Mouse (Mus musculus) erythroblast, adult 5-6 weeks (primary cell): Measurements from ENCODE around the gene Cenph. TPM values are rescaled to one million over a fixed set of nuclear protein-coding genes. Genes with fewer than 3 reads are reported as not detected.
"Not testable (repeated sequence)": the region's sequence is repeated elsewhere in the genome, so short reads cannot be mapped to it uniquely, and the experiment has no call there.

Experiments
- ATAC-seq: replicated peaks from 2 replicates; pipeline ENCODE4 v1.8.0; 2016; ENCODE audit warnings: moderate number of reproducible peaks, mild to moderate bottlenecking, moderate TSS enrichment, inconsistent platforms; ENCODE audit not compliant: poor library complexity, low FRiP score, severe bottlenecking
- total RNA-seq, 2 experiments: library from RNA; stranded (forward) in 1 of 2; stranded (reverse) in 1 of 2; fragments of 150-400 nt in 1 of 2; fragments of 200-764, 138-1000 nt in 1 of 2; gene quantifications; 2 replicates each; pipeline versions ENCODE4 v1.2.3 to v1.2.4; 2015 to 2017; ENCODE audit warnings: low replicate concordance in 2 of 2

Cenph gene
- 29.9 and 45.5 TPM in 2 replicates for total RNA-seq (2015; ENCODE audit: low replicate concordance)
- 19.2 and 24.7 TPM in 2 replicates for total RNA-seq (2017; ENCODE audit: low replicate concordance)

GRCm38 (mm10) chr13:100775252-100776055, at the start of gene Cenph:
Cenph (minus strand) TSS chr13:100775899.
- peak; percentile 95 for ATAC-seq

DNA sequence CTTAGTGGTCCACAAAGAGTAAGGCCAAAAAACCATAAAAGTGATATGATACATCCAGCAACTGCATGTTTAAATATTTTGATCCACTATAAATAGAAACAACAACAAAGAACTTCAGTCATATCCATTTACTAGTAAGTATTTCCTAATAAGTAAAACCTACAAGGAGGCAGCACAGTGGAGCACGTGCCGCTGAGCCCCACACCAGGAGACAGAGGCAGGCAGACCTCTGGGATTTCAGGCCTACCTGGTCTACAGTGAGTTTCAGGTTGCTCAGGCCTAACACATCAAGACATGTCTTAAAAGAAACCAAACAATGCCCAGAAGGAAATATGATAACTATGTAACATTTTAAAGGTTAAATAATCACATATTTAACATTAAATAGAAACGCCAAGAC, 49.2 kb upstream of the Cenph start:
- no peak for ATAC-seq

GRCm38 (mm10) chr13:100824306-100824705, 48.6 kb upstream of the Cenph start:
- ATAC-seq = no peak

DNA sequence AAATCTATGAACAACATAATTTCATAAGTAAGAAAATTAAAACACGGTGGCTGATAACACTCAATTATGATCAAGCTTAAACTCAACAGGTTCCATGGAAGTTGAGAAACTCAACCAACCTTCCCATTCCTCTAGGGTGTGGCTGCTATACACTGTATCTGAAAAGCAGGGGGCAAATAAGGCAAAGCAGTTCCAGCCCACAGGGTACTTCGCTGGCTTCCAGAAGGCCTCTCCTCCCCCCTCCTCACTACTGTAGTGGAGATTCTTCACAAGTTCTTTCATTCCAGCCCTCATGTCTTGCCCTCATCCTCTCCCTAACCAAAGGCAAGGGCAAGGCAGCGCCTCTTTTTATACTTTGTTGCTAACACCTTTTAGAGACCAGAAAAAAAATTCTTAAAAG, 48.2 kb upstream of the Cenph start:
- no peak for ATAC-seq

- ATAC-seq = no peak
Measured at GRCm38 (mm10) chr13:100814451-100814850, 38.8 kb upstream of the Cenph start.

DNA sequence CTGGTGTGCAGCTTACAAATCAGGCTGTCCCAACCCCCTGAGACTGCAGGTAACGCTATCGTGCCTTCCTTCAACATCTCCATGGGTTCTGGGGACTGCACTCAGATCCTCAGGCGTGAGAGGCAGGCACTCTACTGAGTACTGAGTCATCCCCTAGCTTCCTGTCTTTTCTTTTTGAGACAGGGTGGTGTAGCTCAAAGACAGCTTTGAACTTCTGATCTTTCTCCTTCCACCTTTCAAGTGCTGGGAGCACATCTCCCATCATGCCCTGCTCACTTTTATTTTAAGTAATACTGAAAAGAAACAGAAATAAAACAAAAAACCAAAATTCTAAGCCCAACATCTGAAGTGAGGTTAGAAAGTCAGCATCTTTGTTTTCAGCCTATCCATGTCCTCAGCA, 30.1 kb upstream of the Cenph start:
- ATAC-seq = no peak

DNA sequence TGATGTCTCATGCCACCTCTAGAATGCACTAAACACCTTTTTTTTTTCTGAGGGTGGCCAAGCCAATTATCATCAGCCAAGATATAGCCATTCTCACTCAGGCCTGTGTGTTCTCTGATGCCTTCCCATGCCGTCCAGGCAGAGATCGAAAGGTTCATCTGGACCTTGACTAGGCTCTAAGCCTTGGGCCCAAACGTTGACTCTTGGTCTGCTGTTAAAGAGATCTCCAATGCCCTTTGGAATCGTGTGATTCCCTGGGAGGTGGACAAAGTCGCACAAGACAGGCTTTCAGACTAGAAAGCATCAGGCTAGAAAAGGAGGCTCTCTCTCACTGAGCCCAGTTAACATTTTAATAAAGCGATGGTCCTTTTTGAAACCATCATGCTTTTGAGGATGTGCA, 21.5 kb upstream of the Cenph start:
- ATAC-seq = no peak

DNA sequence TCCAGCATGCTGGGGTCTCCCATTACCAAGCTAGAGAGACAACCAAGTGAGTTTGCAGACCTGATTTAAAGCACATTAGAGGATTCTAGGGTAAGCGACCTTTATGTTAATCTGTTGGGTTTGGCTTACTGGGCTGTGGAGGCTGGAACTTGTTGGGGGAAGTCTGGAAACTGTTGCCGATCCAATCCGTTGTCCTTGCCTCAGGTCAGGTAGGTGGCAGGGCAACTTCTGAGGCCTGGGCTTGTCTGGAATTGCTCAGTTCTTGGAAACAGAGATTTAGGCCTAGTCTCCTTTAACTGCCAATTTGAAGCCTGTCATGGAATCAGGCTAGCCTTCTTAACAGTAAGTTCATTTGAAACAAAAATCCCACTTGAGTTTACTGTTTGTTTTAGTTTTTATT, 13.4 kb upstream of the Cenph start:
- ATAC-seq = no peak

GRCm38 (mm10) chr13:100788057-100788456, 12.4 kb upstream of the Cenph start:
- ATAC-seq = not testable (repeated sequence)

DNA sequence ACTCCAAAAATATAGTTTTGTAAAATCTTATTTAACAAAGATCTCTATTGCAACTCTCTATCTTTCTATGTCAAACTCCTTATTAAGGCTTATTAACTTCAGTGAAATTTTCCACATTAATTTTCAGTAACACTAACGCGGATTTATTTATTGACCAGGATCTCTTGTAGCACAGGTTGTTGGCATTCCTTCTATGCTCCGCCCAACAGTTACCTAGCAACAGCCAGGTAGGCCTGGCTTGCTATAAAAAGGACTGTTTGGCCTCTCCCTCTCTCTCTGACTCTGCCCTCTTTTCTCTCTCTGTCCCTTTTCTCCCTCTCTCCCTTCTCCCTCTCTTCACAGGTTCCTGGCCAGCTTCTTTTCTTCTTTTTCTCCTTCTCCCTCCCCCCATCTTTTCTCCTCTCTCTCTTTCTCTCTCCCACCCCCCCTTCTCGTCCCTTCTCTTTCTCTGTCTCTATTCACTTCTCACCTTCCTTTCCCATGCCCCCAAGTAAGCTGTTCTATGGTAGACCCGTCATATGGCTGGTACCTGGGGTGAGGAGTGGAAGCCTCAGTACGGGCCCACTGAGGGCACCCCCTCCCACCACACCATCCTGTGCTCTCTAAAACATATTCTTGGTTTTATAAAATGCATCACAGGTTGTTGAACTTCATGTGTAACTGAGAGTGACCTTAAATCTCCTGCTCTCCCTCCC, 11.8 kb upstream of the Cenph start:
- no peak for ATAC-seq

- ATAC-seq = peak; percentile 95
Measured at GRCm38 (mm10) chr13:100786414-100786867, 10.7 kb upstream of the Cenph start, which contains the start of gene Ccnb1. Ccnb1 (minus strand) TSS chr13:100786570.

DNA sequence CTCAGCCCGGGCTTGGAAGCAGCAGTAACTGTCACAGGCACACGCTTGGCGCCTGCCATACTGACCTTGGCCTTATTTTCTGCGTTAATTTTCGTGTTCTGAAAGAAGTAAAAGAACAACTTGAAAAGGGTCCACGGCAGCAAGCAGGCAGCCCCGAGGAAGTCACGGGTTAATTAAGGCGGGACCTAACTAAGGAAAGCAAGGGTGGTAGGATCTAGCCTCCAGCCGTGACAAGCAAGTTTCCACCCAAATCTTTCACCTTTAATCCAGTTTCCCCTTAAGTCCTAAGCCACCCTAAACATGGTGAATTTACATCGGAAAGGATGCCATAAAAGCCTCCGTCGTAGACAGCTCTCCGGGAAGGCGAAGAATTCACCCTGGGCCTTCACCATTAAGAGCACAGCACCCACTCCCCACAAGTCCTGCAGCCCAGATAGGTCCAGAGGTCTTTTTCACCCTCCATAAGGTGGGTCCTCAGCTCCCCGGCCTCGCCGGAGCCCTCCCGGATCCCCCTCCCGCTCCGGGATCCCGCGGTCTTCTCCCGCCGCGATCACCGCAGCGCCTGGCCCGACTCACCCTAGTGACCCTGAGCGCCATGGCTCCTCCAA, 10.2 kb upstream of the Cenph start:
- peak; percentile 77 for ATAC-seq

- peak; percentile 49 for ATAC-seq
Measured at GRCm38 (mm10) chr13:100777491-100777890, 1.8 kb upstream of the Cenph start.

DNA sequence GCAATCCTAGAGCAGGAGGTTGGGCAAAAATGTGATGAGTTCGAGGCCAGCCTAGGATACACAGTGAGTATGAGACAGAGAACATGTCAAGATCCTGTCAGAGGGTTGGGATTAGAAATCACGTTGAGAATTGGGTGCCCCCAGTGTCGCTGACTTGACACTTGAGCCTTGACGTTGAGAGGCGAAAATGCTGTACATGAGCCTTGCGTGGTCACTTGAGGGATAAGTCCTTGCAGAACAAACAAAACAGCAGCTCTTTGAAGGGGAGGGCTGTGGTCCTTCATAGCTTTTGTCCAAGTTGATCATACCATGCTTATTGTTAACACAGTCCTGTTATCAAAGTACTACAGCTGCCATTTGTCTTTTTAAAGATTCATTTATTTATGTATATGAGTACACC, 1.0 kb upstream of the Cenph start:
- ATAC-seq = no peak

DNA sequence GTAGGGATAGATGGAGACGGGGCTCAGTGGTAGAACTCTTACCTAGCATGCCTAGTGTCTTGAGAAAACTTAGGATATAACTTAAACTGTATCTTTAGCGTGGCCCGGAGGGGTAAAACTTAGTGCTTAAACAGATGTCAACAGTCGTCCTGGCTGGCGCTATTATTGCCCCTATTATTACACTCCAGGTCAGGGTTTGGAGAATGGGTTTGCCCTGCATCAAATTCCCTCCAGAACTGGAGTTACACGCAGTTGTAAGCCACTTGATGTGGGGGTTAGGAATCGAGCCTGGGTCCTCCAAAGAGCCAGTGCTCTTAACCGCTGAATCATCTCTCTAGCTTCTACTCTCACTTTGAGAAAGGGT, 339 bp upstream of the Cenph start:
- peak; percentile 23; the same call in 1 of the 2 replicates for ATAC-seq

GRCm38 (mm10) chr13:100774704-100775103, 995 bp downstream of the Cenph start:
- no peak for ATAC-seq

GRCm38 (mm10) chr13:100755329-100755728, 20.4 kb downstream of the Cenph start:
- ATAC-seq = peak; percentile 74

GRCm38 (mm10) chr13:100754186-100754585, 21.5 kb downstream of the Cenph start:
- ATAC-seq = no peak

GRCm38 (mm10) chr13:100753011-100753410, 22.7 kb downstream of the Cenph start:
- ATAC-seq = no peak

DNA sequence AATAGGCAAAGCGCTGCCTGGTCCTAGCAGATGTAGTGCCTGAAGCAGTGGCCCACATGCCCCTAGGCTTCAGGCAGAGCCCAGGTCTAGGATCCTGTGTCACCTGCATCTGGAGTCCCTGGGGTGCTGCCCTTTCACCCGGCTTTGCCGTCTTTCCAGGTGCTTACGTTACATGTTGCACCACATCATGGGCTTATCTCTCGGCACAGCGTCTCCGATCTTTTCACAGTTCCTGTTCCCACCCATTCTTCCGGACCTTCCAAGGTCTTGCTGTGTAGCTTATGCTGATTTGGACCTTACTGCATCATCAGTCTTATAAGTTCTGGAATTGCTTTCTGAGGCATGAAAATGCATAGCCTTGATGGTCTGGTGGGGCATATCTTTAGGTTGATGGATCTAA, 23.2 kb downstream of the Cenph start:
- peak; percentile 35; the same call in 1 of the 2 replicates for ATAC-seq
